Mouse (Mus musculus) ovary, adult 18-20 months (tissue): ENCODE measurements around the gene Tmem119.

Source experiments
- DNase-seq: peaks from one replicate; pipeline ENCODE4 v3.0.0; 2022; ENCODE audit warnings: low spot score, mixed read lengths

Tmem119 gene

GRCm38 (mm10) chr5:113800280-113800679, at the start of gene Tmem119:
TSS of gene Tmem119 (minus strand) at chr5:113800516.
- no peak for DNase-seq

GRCm38 (mm10) chr5:113847636-113848035, 47.3 kb upstream of the Tmem119 start:
- no peak for DNase-seq

GRCm38 (mm10) chr5:113846656-113847055, 46.3 kb upstream of the Tmem119 start:
- no peak for DNase-seq

GRCm38 (mm10) chr5:113845627-113846026, 45.3 kb upstream of the Tmem119 start:
- DNase-seq, result no peak

- peak; percentile 56 for DNase-seq
These were observed 44.4 kb upstream of the Tmem119 start for GRCm38 (mm10) chr5:113844721-113845120.

- DNase-seq, result peak; percentile 65
These were observed 43.8 kb upstream of the Tmem119 start for GRCm38 (mm10) chr5:113844106-113844505.

GRCm38 (mm10) chr5:113842906-113843305, 42.6 kb upstream of the Tmem119 start:
- DNase-seq, result no peak

- DNase-seq, result no peak
These were observed 41.9 kb upstream of the Tmem119 start for GRCm38 (mm10) chr5:113842244-113842643.

GRCm38 (mm10) chr5:113841243-113842225, 41.2 kb upstream of the Tmem119 start:
- no peak for DNase-seq

GRCm38 (mm10) chr5:113840443-113840842, 40.1 kb upstream of the Tmem119 start:
- DNase-seq, result no peak

- no peak for DNase-seq
These were observed 36.6 kb upstream of the Tmem119 start for GRCm38 (mm10) chr5:113836961-113837360.

- DNase-seq, result no peak
These were observed 33.1 kb upstream of the Tmem119 start for GRCm38 (mm10) chr5:113833316-113833947.

GRCm38 (mm10) chr5:113832490-113832901, 32.2 kb upstream of the Tmem119 start, which contains the start of gene Selplg:
TSS of gene Selplg (minus strand) at chr5:113832644.
- DNase-seq, result no peak

- DNase-seq, result no peak
These were observed 31.4 kb upstream of the Tmem119 start for GRCm38 (mm10) chr5:113831741-113832140.

GRCm38 (mm10) chr5:113830796-113831195, 30.5 kb upstream of the Tmem119 start:
- DNase-seq, result no peak

GRCm38 (mm10) chr5:113830292-113830643, 30.0 kb upstream of the Tmem119 start:
- DNase-seq, result no peak

GRCm38 (mm10) chr5:113829566-113830291, 29.4 kb upstream of the Tmem119 start:
- DNase-seq, result no peak

GRCm38 (mm10) chr5:113828481-113828880, 28.2 kb upstream of the Tmem119 start:
- no peak for DNase-seq

- DNase-seq, result no peak
These were observed 27.7 kb upstream of the Tmem119 start for GRCm38 (mm10) chr5:113827991-113828411.

GRCm38 (mm10) chr5:113826619-113827018, 26.3 kb upstream of the Tmem119 start:
- no peak for DNase-seq

- DNase-seq, result no peak
These were observed 25.2 kb upstream of the Tmem119 start for GRCm38 (mm10) chr5:113825558-113825957.

- DNase-seq, result no peak
These were observed 23.9 kb upstream of the Tmem119 start for GRCm38 (mm10) chr5:113824228-113824627.
